Mouse (Mus musculus) naive thymus-derived CD4-positive, alpha-beta T cell, adult 5 months (primary cell): ENCODE results near the gene Ppp1r8. TPM values are rescaled to one million over a fixed set of nuclear protein-coding genes. Genes with fewer than 3 reads are reported as not detected.

ENCODE experiments used
- polyA plus RNA-seq: library from polyadenylated mRNA; unstranded; fragments of 100-300 nt; shearing (Covaris generic); gene quantifications from one replicate; pipeline ENCODE4 v1.2.1, GENCODE M21; 2017

Ppp1r8 gene
- polyA plus RNA-seq: 39.6 TPM

GRCm38 (mm10) chr4:132842970-132843704 lies at the start of gene Ppp1r8:
TSS of gene Ppp1r8 (minus strand) at chr4:132843169.

GRCm38 (mm10) chr4:132884064-132884843 lies 41.3 kb upstream of the Ppp1r8 start, which contains the start of gene Stx12:
TSS of gene Stx12 (minus strand) at chr4:132884509.

GRCm38 (mm10) chr4:132796196-132796886 lies 46.6 kb downstream of the Ppp1r8 start, which contains the start of gene Themis2:
TSS of gene Themis2 (minus strand) at chr4:132796387.

Other genes with a start within 250 kb of the Ppp1r8 start
- gene Eya3, start 204.2 kb downstream of the Ppp1r8 start, polyA plus RNA-seq: 59.9 TPM
- gene Xkr8, start 110.6 kb downstream of the Ppp1r8 start, polyA plus RNA-seq: 0.41 TPM
- gene Smpdl3b, start 85.9 kb downstream of the Ppp1r8 start, polyA plus RNA-seq: 0.34 TPM
- 65.4 TPM for gene Rpa2, start 74.8 kb downstream of the Ppp1r8 start, polyA plus RNA-seq
- gene Themis2, start 46.8 kb downstream of the Ppp1r8 start, polyA plus RNA-seq: 0.22 TPM
- gene Stx12, start 41.3 kb upstream of the Ppp1r8 start, polyA plus RNA-seq: 22.3 TPM
- 52.0 TPM for gene Fam76a, start 79.4 kb upstream of the Ppp1r8 start, polyA plus RNA-seq
- 0.60 TPM for gene Fgr, start 130.9 kb upstream of the Ppp1r8 start, polyA plus RNA-seq
- gene Ahdc1, start 168.1 kb upstream of the Ppp1r8 start, polyA plus RNA-seq: 9.2 TPM